Comparison of ENCODE assay signal across 7 mouse cellular contexts in the genomic region with DNA sequence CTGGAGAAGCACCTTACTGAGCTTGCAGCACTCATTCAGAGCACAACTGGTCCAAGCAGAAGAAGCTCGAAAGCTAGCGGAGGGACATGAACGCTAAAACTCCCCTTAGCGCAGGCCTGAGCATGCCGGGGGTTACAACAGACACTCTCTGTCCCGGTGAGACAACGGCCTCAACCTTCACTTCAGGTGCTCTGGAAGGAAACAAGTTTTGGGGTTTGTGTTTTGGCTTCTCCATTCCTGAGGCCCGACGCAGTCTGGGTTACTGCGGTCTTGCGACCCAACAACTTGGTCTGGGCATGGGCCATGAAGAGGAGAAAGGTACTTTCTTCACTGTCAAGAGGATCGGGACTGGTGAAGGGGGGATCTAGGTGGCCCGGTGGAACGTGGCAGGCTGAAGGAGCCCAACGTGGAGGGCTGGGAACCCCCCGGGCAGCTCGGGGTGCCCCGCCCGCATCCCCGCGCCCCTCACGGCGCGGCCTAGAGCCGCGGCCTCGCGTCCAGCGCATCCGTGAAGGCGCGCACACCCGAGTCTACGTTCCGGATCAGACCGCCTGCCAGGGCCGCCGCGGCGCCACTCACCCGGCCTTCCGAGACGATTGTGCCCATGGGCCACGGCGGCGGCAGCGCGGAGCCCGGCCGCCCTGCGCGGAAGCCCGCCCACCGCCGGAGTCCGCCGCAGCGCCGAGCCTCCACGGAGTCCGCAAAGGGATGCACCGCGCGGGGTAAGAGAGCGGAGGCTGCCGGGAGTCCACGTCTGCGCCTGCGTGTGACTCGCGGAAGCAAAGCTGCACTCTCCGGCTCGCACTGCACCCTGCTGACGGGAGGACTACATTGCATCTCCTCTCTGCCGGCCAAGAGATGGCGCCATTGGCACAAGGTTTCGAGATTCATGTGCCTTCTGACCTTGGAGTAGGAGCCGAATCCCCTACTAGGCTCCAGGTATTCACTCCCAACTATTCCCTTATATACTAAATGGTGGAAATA. TPM values are rescaled to one million over a fixed set of nuclear protein-coding genes. Genes with fewer than 3 reads are reported as not detected.
A peak's percentile ranks its signal among the peaks of the same experiment; 100 is the strongest.
DNase-seq lines count a peak whose midpoint lies in the region; ATAC-seq lines count a peak whose summit lies in the region.

No protein-coding gene starts in this region.

- H3K9me3 ChIP-seq in intestine, embryonic 16.5 days (ENCODE audit: control insufficient read depth, low read length): no peaks in the 10 kb centered on the region
- no peaks in the 10 kb centered on the region for H3K9me3 ChIP-seq in midbrain, embryonic 11.5 days (ENCODE audit: control insufficient read depth, low read length)

- peak overlapping the region; percentile 81 for H3K4me2 ChIP-seq in intestine, embryonic 16.5 days (ENCODE audit: low read depth, low read length)
- peak overlapping the region; percentile 82 for H3K4me2 ChIP-seq in midbrain, embryonic 11.5 days

- H3K4me1 ChIP-seq in intestine, embryonic 16.5 days (ENCODE audit: control insufficient read depth, insufficient read depth, low read length): peaks cover 8% of the 10 kb centered on the region
- peaks cover 6% of the 10 kb centered on the region for H3K4me1 ChIP-seq in midbrain, embryonic 11.5 days (ENCODE audit: control insufficient read depth, insufficient read depth, low read length)

- peak overlapping the region; percentile 47 for H3K27ac ChIP-seq in intestine, embryonic 16.5 days (ENCODE audit: low read length)
- peak overlapping the region; percentile 48; the same call in 1 of the 2 replicates for H3K27ac ChIP-seq in midbrain, embryonic 11.5 days (ENCODE audit: low read depth, low read length)

- DNase-seq in adrenal gland, adult 8-10 months: peak; percentile 92
- DNase-seq in embryo, embryonic 9.5 days (ENCODE audit: extremely low spot score): peak; percentile 95
- peak; percentile 84 to 93 for DNase-seq in gastrocnemius, postnatal 4 days (ENCODE audit: low spot score in 2 of 2)
- peak; percentile 95 for DNase-seq in left cerebral cortex, postnatal 36 days (ENCODE audit: low spot score in 2 of 2)
- DNase-seq in midbrain, embryonic 11.5 days (ENCODE audit: low spot score, missing footprints): peak; percentile 99
- peak; percentile 92 for DNase-seq in skeletal muscle tissue, adult 2 months (ENCODE audit: low read depth, low spot score)

- ATAC-seq in intestine, embryonic 16.5 days: peak; percentile 99
- ATAC-seq in midbrain, embryonic 11.5 days (ENCODE audit: low FRiP score): peak; percentile 99

- H3K27me3 ChIP-seq in intestine, embryonic 16.5 days (replicated peaks; ENCODE audit: control insufficient read depth, insufficient read depth, low read length): no peaks in the 10 kb centered on the region
- H3K27me3 ChIP-seq in midbrain, embryonic 11.5 days (ENCODE audit: control insufficient read depth, insufficient read depth, low read length): no peaks in the 10 kb centered on the region

- 0 out of 2 replicates have a peak, but pooled peaks cover 2% of the 10 kb centered on the region for H3K36me3 ChIP-seq in intestine, embryonic 16.5 days (ENCODE audit: control insufficient read depth, insufficient read depth, low read length)
- H3K36me3 ChIP-seq in midbrain, embryonic 11.5 days (ENCODE audit: control insufficient read depth, insufficient read depth, low read length): peaks cover 11% of the 10 kb centered on the region

- peak overlapping the region; percentile 97 for H3K9ac ChIP-seq in intestine, embryonic 16.5 days (ENCODE audit: low read depth, low read length)
- peak overlapping the region; percentile 97 for H3K9ac ChIP-seq in midbrain, embryonic 11.5 days (ENCODE audit: low read length)

- WGBS in intestine, embryonic 16.5 days: under 1% methylated on average over 78 of the region's 78 CpGs
- WGBS in midbrain, embryonic 11.5 days: 1% methylated on average over 76 of the region's 78 CpGs

- peak overlapping the region; percentile 90 for H3K4me3 ChIP-seq in intestine, embryonic 16.5 days (ENCODE audit: low read length)
- peak overlapping the region; percentile 94 for H3K4me3 ChIP-seq in midbrain, embryonic 11.5 days (ENCODE audit: low read depth, low read length)

- intact Hi-C loops in left cerebral cortex, postnatal 36 days (cut with DNase I): loop anchor here (5.0 kb wide), 2 partner anchors 60 to 85 kb away; no protein-coding TSS in a partner anchor

RNA-seq across cellular contexts. Expression of a gene that starts 1.2 kb away (rescaled TPM):
- 100 to 1,000 TPM in 1 of 4 experiments, 10 to 100 TPM in 3; 82.5 to 121 (median 96.2) TPM for total RNA-seq in adrenal gland, adult 8-10 months (2022)
- total RNA-seq in gastrocnemius, postnatal 4 days (2021): 10 to 100 TPM; 86.5 to 99.4 TPM
- polyA plus RNA-seq in intestine, embryonic 16.5 days (2015; fragmentation: Nextera tagmentation; extraction: Ambion mirVana): 105 and 115 TPM in 2 replicates
- 10 to 100 TPM; 79.2 to 82.2 TPM for total RNA-seq in left cerebral cortex, postnatal 36 days (2021)
- 187 and 205 TPM in 2 replicates for polyA plus RNA-seq in midbrain, embryonic 11.5 days (2014; fragmentation: Nextera tagmentation; extraction: Ambion mirVana)

RNA-seq across cellular contexts. Expression of a gene that starts 23.3 kb away (rescaled TPM):
- total RNA-seq in adrenal gland, adult 8-10 months (2022): not detected
- total RNA-seq in gastrocnemius, postnatal 4 days (2021): not detected
- polyA plus RNA-seq in intestine, embryonic 16.5 days (2015; fragmentation: Nextera tagmentation; extraction: Ambion mirVana): not detected in 2 replicates
- total RNA-seq in left cerebral cortex, postnatal 36 days (2021): not detected
- not detected in 2 replicates for polyA plus RNA-seq in midbrain, embryonic 11.5 days (2014; fragmentation: Nextera tagmentation; extraction: Ambion mirVana)

RNA-seq across cellular contexts. Expression of a gene that starts 39.8 kb away (rescaled TPM):
- under 1 TPM; 0.12 to 0.46 (median 0.19) TPM for total RNA-seq in adrenal gland, adult 8-10 months (2022)
- under 1 TPM; 0.15 to 0.21 TPM for total RNA-seq in gastrocnemius, postnatal 4 days (2021)
- 0.10 and 0.12 TPM in 2 replicates for polyA plus RNA-seq in intestine, embryonic 16.5 days (2015; fragmentation: Nextera tagmentation; extraction: Ambion mirVana)
- under 1 TPM; 0.09 to 0.15 TPM for total RNA-seq in left cerebral cortex, postnatal 36 days (2021)
- not detected in 2 replicates for polyA plus RNA-seq in midbrain, embryonic 11.5 days (2014; fragmentation: Nextera tagmentation; extraction: Ambion mirVana)

RNA-seq across cellular contexts. Expression of a gene that starts 48.9 kb away (rescaled TPM):
- 100 to 1,000 TPM in 1 of 4 experiments, 10 to 100 TPM in 3; 62.7 to 118 (median 75.9) TPM for total RNA-seq in adrenal gland, adult 8-10 months (2022)
- 10 to 100 TPM in 1 of 2 experiments, 1 to 10 TPM in 1; 9.2 to 17.3 TPM for total RNA-seq in gastrocnemius, postnatal 4 days (2021)
- 14.5 and 16.2 TPM in 2 replicates for polyA plus RNA-seq in intestine, embryonic 16.5 days (2015; fragmentation: Nextera tagmentation; extraction: Ambion mirVana)
- 10 to 100 TPM; 25.0 to 32.4 TPM for total RNA-seq in left cerebral cortex, postnatal 36 days (2021)
- 13.8 TPM in 2 replicates for polyA plus RNA-seq in midbrain, embryonic 11.5 days (2014; fragmentation: Nextera tagmentation; extraction: Ambion mirVana)

Comparison
In these comparisons a context has a peak if more than half of its experiments do, and no peak if none do; other contexts are left out.
1. Peak in every context shown above with its lines: DNase-seq, ATAC-seq, H3K4me3 ChIP-seq and H3K27ac ChIP-seq.